Mouse (Mus musculus): ENCODE measurements around the gene Hist1h1d. TPM values are rescaled to one million over a fixed set of nuclear protein-coding genes. Genes with fewer than 3 reads are reported as not detected.
A peak's percentile ranks its signal among the peaks of the same experiment; 100 is the strongest.

Hist1h1d gene
- polyA plus RNA-seq, 1 experiment from 2014 or later = 0.51 TPM

GRCm38 (mm10) chr13:23513517-23513916 is 39.5 kb upstream of the Hist1h1d start:
- TF ChIP-seq EP300 (IDR thresholded peaks at IDR 0.05; ENCODE audit: low read depth) (no peak), CTCF (IDR thresholded peaks at IDR 0.05; ENCODE audit: low read depth) (no peak)
- Histone ChIP-seq H3K4me1 (ENCODE audit: insufficient read depth) (0 out of 2 replicates have a peak, but pooled peaks cover 3% of the 10 kb centered on the region), H3K4me3 (ENCODE audit: low read depth, low read length) (no peak overlapping the region), H3K27ac (ENCODE audit: low read depth) (no peak overlapping the region), H3K27me3 (ENCODE audit: insufficient read depth, low read length) (no peaks in the 10 kb centered on the region), H3K9ac (replicated peaks) (no peak overlapping the region), H3K4me2 (ENCODE audit: low read depth, low read length) (no peak overlapping the region), H3K9me3 (ENCODE audit: low read length) (no peaks in the 10 kb centered on the region), H3K36me3 (replicated peaks; ENCODE audit: insufficient read depth, low read length) (no peaks in the 10 kb centered on the region)
- no peak for ATAC-seq
- no peak for DNase-seq
- WGBS (ENCODE audit: insufficient replicate concordance) = 84% methylated on average over 1 of the region's 1 CpGs

- H3K27me3 ChIP-seq (ENCODE audit: insufficient read depth, low read length) = no peaks in the 10 kb centered on the region
- H3K9me3 ChIP-seq (ENCODE audit: low read length) = no peaks in the 10 kb centered on the region
- H3K4me1 ChIP-seq (ENCODE audit: insufficient read depth) = 0 out of 2 replicates have a peak, but pooled peaks cover 6% of the 10 kb centered on the region
- no peak for TF ChIP-seq EP300 (IDR thresholded peaks at IDR 0.05; ENCODE audit: low read depth)
- TF ChIP-seq CTCF (IDR thresholded peaks at IDR 0.05; ENCODE audit: low read depth) = no peak
- no peak overlapping the region for H3K27ac ChIP-seq (ENCODE audit: low read depth)
- WGBS (ENCODE audit: insufficient replicate concordance) = 72% methylated on average over 5 of the region's 5 CpGs
- H3K9ac ChIP-seq (replicated peaks) = no peak overlapping the region
- no peak overlapping the region for H3K4me2 ChIP-seq (ENCODE audit: low read depth, low read length)
- ATAC-seq = no peak
- DNase-seq = no peak
- no peaks in the 10 kb centered on the region for H3K36me3 ChIP-seq (replicated peaks; ENCODE audit: insufficient read depth, low read length)
- no peak overlapping the region for H3K4me3 ChIP-seq (ENCODE audit: low read depth, low read length)
These were observed 37.8 kb upstream of the Hist1h1d start for GRCm38 (mm10) chr13:23515281-23515680.

GRCm38 (mm10) chr13:23515826-23516620 is 37.0 kb upstream of the Hist1h1d start:
- WGBS (ENCODE audit: insufficient replicate concordance) = 57% methylated on average over 15 of the region's 15 CpGs
- ATAC-seq (no peak), DNase-seq (no peak)
- Histone ChIP-seq H3K27me3 (ENCODE audit: insufficient read depth, low read length) (no peaks in the 10 kb centered on the region), H3K9ac (replicated peaks) (no peak overlapping the region), H3K9me3 (ENCODE audit: low read length) (no peaks in the 10 kb centered on the region), H3K4me1 (ENCODE audit: insufficient read depth) (0 out of 2 replicates have a peak, but pooled peaks cover 6% of the 10 kb centered on the region), H3K4me3 (ENCODE audit: low read depth, low read length) (no peak overlapping the region), H3K36me3 (replicated peaks; ENCODE audit: insufficient read depth, low read length) (no peaks in the 10 kb centered on the region), H3K27ac (ENCODE audit: low read depth) (no peak overlapping the region), H3K4me2 (ENCODE audit: low read depth, low read length) (peak overlapping the region; percentile 73)
- no peak for TF ChIP-seq EP300 (IDR thresholded peaks at IDR 0.05; ENCODE audit: low read depth)
- no peak for TF ChIP-seq CTCF (IDR thresholded peaks at IDR 0.05; ENCODE audit: low read depth)

- H3K4me3 ChIP-seq (ENCODE audit: low read depth, low read length) = peak overlapping the region; percentile 52
- no peaks in the 10 kb centered on the region for H3K9me3 ChIP-seq (ENCODE audit: low read length)
- no peaks in the 10 kb centered on the region for H3K36me3 ChIP-seq (replicated peaks; ENCODE audit: insufficient read depth, low read length)
- H3K9ac ChIP-seq (replicated peaks) = peak overlapping the region; percentile 48
- no peak for TF ChIP-seq CTCF (IDR thresholded peaks at IDR 0.05; ENCODE audit: low read depth)
- TF ChIP-seq EP300 (IDR thresholded peaks at IDR 0.05; ENCODE audit: low read depth) = peak; percentile 5; the same call in 1 of the 2 replicates
- peak overlapping the region; percentile 65 for H3K27ac ChIP-seq (ENCODE audit: low read depth)
- H3K4me2 ChIP-seq (ENCODE audit: low read depth, low read length) = peak overlapping the region; percentile 73
- H3K4me1 ChIP-seq (ENCODE audit: insufficient read depth) = 0 out of 2 replicates have a peak, but pooled peaks cover 6% of the 10 kb centered on the region
- WGBS (ENCODE audit: insufficient replicate concordance) = under 1% methylated on average over 19 of the region's 19 CpGs
- peak; percentile 60 for ATAC-seq
- H3K27me3 ChIP-seq (ENCODE audit: insufficient read depth, low read length) = no peaks in the 10 kb centered on the region
- DNase-seq = peak; percentile 82
These were observed 36.0 kb upstream of the Hist1h1d start for GRCm38 (mm10) chr13:23516822-23517602.

GRCm38 (mm10) chr13:23517603-23518294 is 35.3 kb upstream of the Hist1h1d start:
- TF ChIP-seq CTCF (IDR thresholded peaks at IDR 0.05; ENCODE audit: low read depth) (no peak), EP300 (IDR thresholded peaks at IDR 0.05; ENCODE audit: low read depth) (peak; percentile 34)
- Histone ChIP-seq H3K4me1 (ENCODE audit: insufficient read depth) (0 out of 2 replicates have a peak, but pooled peaks cover 6% of the 10 kb centered on the region), H3K27me3 (ENCODE audit: insufficient read depth, low read length) (no peaks in the 10 kb centered on the region), H3K36me3 (replicated peaks; ENCODE audit: insufficient read depth, low read length) (no peaks in the 10 kb centered on the region), H3K4me3 (ENCODE audit: low read depth, low read length) (peak overlapping the region; percentile 52), H3K9me3 (ENCODE audit: low read length) (no peaks in the 10 kb centered on the region), H3K27ac (ENCODE audit: low read depth) (peak overlapping the region; percentile 65), H3K9ac (replicated peaks) (peak overlapping the region; percentile 48; the same call in 1 of the 2 replicates), H3K4me2 (ENCODE audit: low read depth, low read length) (peak overlapping the region; percentile 73)
- peak; percentile 86 for ATAC-seq
- under 1% methylated on average over 27 of the region's 27 CpGs for WGBS (ENCODE audit: insufficient replicate concordance)
- DNase-seq = peak; percentile 90
